Mouse (Mus musculus): ENCODE results near the gene Zfp688. TPM values are rescaled to one million over a fixed set of nuclear protein-coding genes. Genes with fewer than 3 reads are reported as not detected.
A peak's percentile ranks its signal among the peaks of the same experiment; 100 is the strongest.
"Not testable (repeated sequence)": the region's sequence is repeated elsewhere in the genome, so short reads cannot be mapped to it uniquely, and the experiment has no call there.

Zfp688 gene
- 7.3 and 9.1 TPM in 2 replicates for polyA plus RNA-seq (2015; fragmentation: Nextera tagmentation; extraction: Ambion mirVana)

GRCm38 (mm10) chr7:127421388-127422191 lies at the start of gene Zfp688:
Zfp688 (minus strand) TSS chr7:127422068.
- WGBS (ENCODE audit: insufficient replicate concordance) = 1% methylated on average over 48 of the region's 48 CpGs
- Histone ChIP-seq H3K4me1 (replicated peaks) (peaks cover 29% of the 10 kb centered on the region), H3K4me3 (replicated peaks) (peak within 1 kb of the TSS; percentile 87), H3K9ac (peak within 1 kb of the TSS; percentile 69), H3K27me3 (peaks cover 14% of the 10 kb centered on the region), H3K9me3 (replicated peaks) (no peaks in the 10 kb centered on the region), H3K36me3 (replicated peaks) (peaks cover 20% of the 10 kb centered on the region), H3K27ac (replicated peaks) (peak within 1 kb of the TSS; percentile 81), H3K4me2 (peak within 1 kb of the TSS; percentile 96)
- ATAC-seq (ENCODE audit: insufficient read depth) = peak; percentile 96

- Histone ChIP-seq H3K4me2 (peak overlapping the region; percentile 94), H3K4me3 (replicated peaks) (peak overlapping the region; percentile 83), H3K27ac (replicated peaks) (peak overlapping the region; percentile 96), H3K36me3 (replicated peaks) (peaks cover 59% of the 10 kb centered on the region), H3K9me3 (replicated peaks) (no peaks in the 10 kb centered on the region), H3K27me3 (no peaks in the 10 kb centered on the region), H3K4me1 (replicated peaks) (peaks cover 45% of the 10 kb centered on the region), H3K9ac (peak overlapping the region; percentile 94)
- ATAC-seq (ENCODE audit: insufficient read depth) = peak; percentile 32
- 0% methylated on average over 25 of the region's 25 CpGs for WGBS (ENCODE audit: insufficient replicate concordance)
Observed at GRCm38 (mm10) chr7:127471646-127472010, 49.8 kb upstream of the Zfp688 start.

GRCm38 (mm10) chr7:127470743-127471645 lies 49.1 kb upstream of the Zfp688 start:
- ATAC-seq (ENCODE audit: insufficient read depth) = peak; percentile 92
- H3K9ac ChIP-seq = peak overlapping the region; percentile 94
- peak overlapping the region; percentile 83 for H3K4me3 ChIP-seq (replicated peaks)
- peaks cover 39% of the 10 kb centered on the region for H3K4me1 ChIP-seq (replicated peaks)
- H3K36me3 ChIP-seq (replicated peaks) = peaks cover 58% of the 10 kb centered on the region
- WGBS (ENCODE audit: insufficient replicate concordance) = under 1% methylated on average over 45 of the region's 46 CpGs
- H3K4me2 ChIP-seq = peak overlapping the region; percentile 94
- no peaks in the 10 kb centered on the region for H3K27me3 ChIP-seq
- H3K27ac ChIP-seq (replicated peaks) = peak overlapping the region; percentile 96
- no peaks in the 10 kb centered on the region for H3K9me3 ChIP-seq (replicated peaks)

GRCm38 (mm10) chr7:127470011-127470715 lies 48.3 kb upstream of the Zfp688 start:
- Histone ChIP-seq H3K9ac (peak overlapping the region; percentile 94), H3K4me3 (replicated peaks) (peak overlapping the region; percentile 83), H3K36me3 (replicated peaks) (peaks cover 57% of the 10 kb centered on the region), H3K4me2 (peak overlapping the region; percentile 94), H3K9me3 (replicated peaks) (no peaks in the 10 kb centered on the region), H3K4me1 (replicated peaks) (peaks cover 42% of the 10 kb centered on the region), H3K27me3 (no peaks in the 10 kb centered on the region), H3K27ac (replicated peaks) (peak overlapping the region; percentile 96)
- WGBS (ENCODE audit: insufficient replicate concordance) = 7% methylated on average over 10 of the region's 10 CpGs
- ATAC-seq (ENCODE audit: insufficient read depth) = peak; percentile 20; the same call in 1 of the 2 replicates

- no peak overlapping the region for H3K27ac ChIP-seq (replicated peaks)
- H3K27me3 ChIP-seq = no peaks in the 10 kb centered on the region
- ATAC-seq (ENCODE audit: insufficient read depth) = no peak
- peaks cover 51% of the 10 kb centered on the region for H3K36me3 ChIP-seq (replicated peaks)
- 91% methylated on average over 4 of the region's 4 CpGs for WGBS (ENCODE audit: insufficient replicate concordance)
- no peak overlapping the region for H3K4me3 ChIP-seq (replicated peaks)
- H3K9ac ChIP-seq = no peak overlapping the region
- no peaks in the 10 kb centered on the region for H3K9me3 ChIP-seq (replicated peaks)
- peaks cover 26% of the 10 kb centered on the region for H3K4me1 ChIP-seq (replicated peaks)
- H3K4me2 ChIP-seq = no peak overlapping the region
Observed at GRCm38 (mm10) chr7:127466606-127467005, 44.7 kb upstream of the Zfp688 start.

GRCm38 (mm10) chr7:127465670-127466069 lies 43.8 kb upstream of the Zfp688 start:
- H3K9me3 ChIP-seq (replicated peaks); H3K9ac ChIP-seq; H3K4me3 ChIP-seq (replicated peaks); H3K4me2 ChIP-seq; H3K27me3 ChIP-seq: not testable (repeated sequence)
- WGBS (ENCODE audit: insufficient replicate concordance) = 82% methylated on average over 2 of the region's 2 CpGs
- H3K4me1 ChIP-seq (replicated peaks) = peaks cover 30% of the 10 kb centered on the region
- peak; percentile 59; the same call in 1 of the 2 replicates for ATAC-seq (ENCODE audit: insufficient read depth)
- H3K36me3 ChIP-seq (replicated peaks) = peaks cover 60% of the 10 kb centered on the region
- peak overlapping the region; percentile 38 for H3K27ac ChIP-seq (replicated peaks)

- H3K27me3 ChIP-seq = no peaks in the 10 kb centered on the region
- H3K9me3 ChIP-seq (replicated peaks) = no peaks in the 10 kb centered on the region
- H3K27ac ChIP-seq (replicated peaks) = peak overlapping the region; percentile 29; the same call in 1 of the 2 replicates
- no peak for ATAC-seq (ENCODE audit: insufficient read depth)
- peaks cover 28% of the 10 kb centered on the region for H3K4me1 ChIP-seq (replicated peaks)
- H3K36me3 ChIP-seq (replicated peaks) = peaks cover 65% of the 10 kb centered on the region
- no peak overlapping the region for H3K4me2 ChIP-seq
- WGBS (ENCODE audit: insufficient replicate concordance) = 71% methylated on average over 3 of the region's 3 CpGs
- H3K4me3 ChIP-seq (replicated peaks) = no peak overlapping the region
- H3K9ac ChIP-seq = no peak overlapping the region
Observed at GRCm38 (mm10) chr7:127465191-127465590, 43.3 kb upstream of the Zfp688 start.

- Histone ChIP-seq H3K4me2 (peak within 1 kb of the TSS; percentile 18; the same call in 1 of the 2 replicates), H3K4me1 (replicated peaks) (peaks cover 21% of the 10 kb centered on the region), H3K36me3 (replicated peaks) (peaks cover 72% of the 10 kb centered on the region), H3K4me3 (replicated peaks) (peak within 1 kb of the TSS; percentile 2; the same call in 1 of the 2 replicates)
- not testable (repeated sequence) for H3K27me3 ChIP-seq; H3K27ac ChIP-seq (replicated peaks); H3K9ac ChIP-seq; ATAC-seq (ENCODE audit: insufficient read depth); H3K9me3 ChIP-seq (replicated peaks)
- WGBS (ENCODE audit: insufficient replicate concordance) = 91% methylated on average over 8 of the region's 8 CpGs
Observed at GRCm38 (mm10) chr7:127459311-127459710, 37.4 kb upstream of the Zfp688 start, which contains the start of gene Prr14. Prr14 (plus strand) TSS chr7:127459611.

GRCm38 (mm10) chr7:127458371-127459122 lies 36.7 kb upstream of the Zfp688 start:
- peaks cover 24% of the 10 kb centered on the region for H3K4me1 ChIP-seq (replicated peaks)
- H3K4me2 ChIP-seq = peak overlapping the region; percentile 18; the same call in 1 of the 2 replicates
- not testable (repeated sequence) for ATAC-seq (ENCODE audit: insufficient read depth); H3K4me3 ChIP-seq (replicated peaks); H3K27me3 ChIP-seq; H3K27ac ChIP-seq (replicated peaks); H3K9me3 ChIP-seq (replicated peaks); H3K9ac ChIP-seq
- H3K36me3 ChIP-seq (replicated peaks) = peaks cover 72% of the 10 kb centered on the region
- WGBS (ENCODE audit: insufficient replicate concordance) = 71% methylated on average over 3 of the region's 3 CpGs

- Histone ChIP-seq H3K4me1 (replicated peaks) (peaks cover 50% of the 10 kb centered on the region), H3K9me3 (replicated peaks) (peaks cover 6% of the 10 kb centered on the region; the same call in 1 of the 2 replicates), H3K27me3 (no peaks in the 10 kb centered on the region), H3K4me3 (replicated peaks) (no peak overlapping the region), H3K27ac (replicated peaks) (no peak overlapping the region), H3K9ac (no peak overlapping the region), H3K4me2 (no peak overlapping the region), H3K36me3 (replicated peaks) (peaks cover 50% of the 10 kb centered on the region)
- 81% methylated on average over 7 of the region's 7 CpGs for WGBS (ENCODE audit: insufficient replicate concordance)
- ATAC-seq (ENCODE audit: insufficient read depth) = no peak
Observed at GRCm38 (mm10) chr7:127454905-127455304, 33.0 kb upstream of the Zfp688 start.

Measured in liver, embryonic 15.5 days (tissue).